Mouse (Mus musculus) myocyte (in vitro differentiated cells): Measurements from ENCODE around the gene 1810010D01Rik.

Experiments used
- POLR2A ChIP-seq: IDR thresholded peaks from one replicate; pipeline ENCODE4 v1.6.1; 2011; ENCODE audit warnings: low read depth, mild to moderate bottlenecking, control low read depth, moderate library complexity; ENCODE audit not compliant: insufficient read length
- POLR2AphosphoS2 ChIP-seq: IDR thresholded peaks from one replicate; pipeline ENCODE4 v1.6.1; 2011; ENCODE audit warnings: low read depth, control low read depth; ENCODE audit not compliant: insufficient read length

DNA sequence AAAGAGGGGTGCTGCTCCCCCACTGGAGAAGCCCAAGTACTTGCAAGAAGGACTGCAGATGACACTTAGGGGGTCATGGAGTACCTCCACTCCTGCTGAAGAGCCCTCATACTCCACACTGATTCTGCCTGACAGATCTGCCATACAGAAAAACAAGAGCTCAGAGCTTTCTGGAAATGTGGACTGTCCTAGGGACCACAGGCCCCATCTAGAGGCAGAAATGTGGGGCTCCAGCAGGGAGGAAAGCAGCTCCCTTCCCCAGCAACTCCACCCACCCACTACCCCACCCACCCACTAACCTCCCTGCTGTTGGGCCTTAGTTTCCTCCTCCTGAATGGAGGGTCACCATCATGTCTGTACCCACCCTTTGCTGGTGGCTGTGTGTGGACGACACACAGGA is 8.7 kb upstream of the 1810010D01Rik start:
- TF ChIP-seq POLR2A (no peak), POLR2AphosphoS2 (no peak)
